Mouse (Mus musculus) limb, embryonic 10.5 days (tissue): Measurements from ENCODE around the gene Noxa1. TPM values are rescaled to one million over a fixed set of nuclear protein-coding genes. Genes with fewer than 3 reads are reported as not detected.

Experiments
- DNase-seq: peaks from one replicate; pipeline ENCODE4 v3.0.0-alpha.2; 2017; ENCODE audit warnings: low spot score
- H3K27ac ChIP-seq: fragments of 300-500 bp; sonication (generic); 2 replicates; pipeline ENCODE4 v1.5.1; 2016; ENCODE audit warnings: mild to moderate bottlenecking
- H3K27me3 ChIP-seq: fragments of 300-500 bp; sonication (generic); 2 replicates; pipeline ENCODE4 v1.6.1; 2016; ENCODE audit warnings: low read depth, mild to moderate bottlenecking; ENCODE audit not compliant: poor library complexity, severe bottlenecking
- H3K36me3 ChIP-seq: fragments of 300-500 bp; sonication (generic); 2 replicates; pipeline ENCODE4 v1.6.1; 2016; ENCODE audit warnings: mild to moderate bottlenecking, moderate library complexity
- H3K4me1 ChIP-seq: fragments of 300-500 bp; sonication (generic); 2 replicates; pipeline ENCODE4 v1.6.1; 2016
- H3K4me3 ChIP-seq: fragments of 300-500 bp; sonication (generic); 2 replicates; pipeline ENCODE4 v1.5.1; 2016; ENCODE audit warnings: mild to moderate bottlenecking, moderate library complexity
- H3K9me3 ChIP-seq: fragments of 300-500 bp; sonication (generic); replicated peaks from 2 replicates; pipeline ENCODE4 v1.6.1; 2016; ENCODE audit warnings: mild to moderate bottlenecking
- WGBS: fragments of 180-500 bp; shearing (Covaris S2); methylation state at CpG from one replicate; pipeline ENCODE4 v1.1.7; 2016; 5-methylcytosine and 5-hydroxymethylcytosine counted together
- polyA plus RNA-seq: library from polyadenylated mRNA; unstranded; fragments of >200 nt; fragmentation: Nextera tagmentation; extraction: Ambion mirVana; gene quantifications from 2 replicates; pipeline ENCODE4 v1.2.1, GENCODE M21; 2016

The Noxa1 gene
- polyA plus RNA-seq, 1 experiment from 2014 or later, result 0.15 TPM

- Histone ChIP-seq H3K27me3 (no peaks in the 10 kb centered on the region), H3K36me3 (no peaks in the 10 kb centered on the region), H3K4me3 (no peak overlapping the region), H3K4me1 (peaks cover 11% of the 10 kb centered on the region), H3K9me3 (no peaks in the 10 kb centered on the region), H3K27ac (no peak overlapping the region)
- no peak for DNase-seq
- 69% methylated on average over 2 of the region's 2 CpGs for WGBS
Observed at GRCm38 (mm10) chr2:25115442-25115841, 20.5 kb upstream of the Noxa1 start.

GRCm38 (mm10) chr2:25114308-25114707 is 19.4 kb upstream of the Noxa1 start:
- Histone ChIP-seq H3K9me3 (no peaks in the 10 kb centered on the region), H3K4me3 (no peak overlapping the region), H3K36me3 (no peaks in the 10 kb centered on the region), H3K4me1 (peaks cover 11% of the 10 kb centered on the region), H3K27me3 (no peaks in the 10 kb centered on the region), H3K27ac (no peak overlapping the region)
- 84% methylated on average over 2 of the region's 2 CpGs for WGBS
- no peak for DNase-seq

GRCm38 (mm10) chr2:25111184-25111791 is 16.3 kb upstream of the Noxa1 start:
- Histone ChIP-seq H3K27ac (no peak overlapping the region), H3K36me3 (no peaks in the 10 kb centered on the region), H3K9me3 (no peaks in the 10 kb centered on the region; the same call in 1 of the 2 replicates), H3K27me3 (no peaks in the 10 kb centered on the region), H3K4me1 (peaks cover 11% of the 10 kb centered on the region), H3K4me3 (no peak overlapping the region)
- DNase-seq, result no peak
- 83% methylated on average over 9 of the region's 9 CpGs for WGBS

DNA sequence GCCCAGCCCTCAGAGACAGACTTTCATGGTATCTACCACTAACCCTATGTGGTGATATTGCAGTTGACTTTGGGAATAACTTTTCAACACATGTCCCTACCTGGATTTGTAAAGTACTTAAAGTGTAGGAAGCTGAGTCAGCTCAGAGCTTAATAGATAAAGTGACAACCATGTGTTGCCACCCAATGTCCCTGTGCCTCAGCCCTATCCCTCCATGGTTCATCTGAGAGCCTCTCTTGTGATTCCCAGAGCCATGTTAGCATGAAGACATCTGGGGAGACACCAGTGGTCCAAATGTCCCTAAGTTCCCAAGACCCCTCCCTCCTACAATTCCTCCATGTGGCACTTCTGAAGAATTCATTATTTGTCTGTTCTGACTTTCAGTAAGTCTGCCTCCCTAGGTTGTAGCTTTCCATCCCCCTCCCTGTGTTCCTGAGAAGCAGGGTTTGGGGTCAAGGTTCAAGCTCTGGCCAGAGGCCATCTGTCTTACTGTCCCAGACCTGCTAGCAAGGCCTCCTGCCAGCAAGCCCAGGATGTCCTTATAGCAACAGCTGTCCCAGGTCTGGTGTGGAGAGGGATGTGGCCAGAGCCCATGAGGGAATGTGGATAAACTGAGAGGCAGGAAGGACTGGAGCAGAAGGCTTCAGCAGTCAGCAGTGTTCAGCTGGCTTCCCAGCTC is 15.7 kb upstream of the Noxa1 start:
- no peaks in the 10 kb centered on the region; the same call in 1 of the 2 replicates for H3K9me3 ChIP-seq
- no peak overlapping the region for H3K27ac ChIP-seq
- no peaks in the 10 kb centered on the region for H3K27me3 ChIP-seq
- H3K36me3 ChIP-seq, result no peaks in the 10 kb centered on the region
- H3K4me1 ChIP-seq, result peaks cover 9% of the 10 kb centered on the region
- no peak overlapping the region for H3K4me3 ChIP-seq
- no peak for DNase-seq

- Histone ChIP-seq H3K4me1 (peaks cover 5% of the 10 kb centered on the region), H3K27me3 (no peaks in the 10 kb centered on the region), H3K27ac (no peak overlapping the region), H3K9me3 (no peaks in the 10 kb centered on the region; the same call in 1 of the 2 replicates), H3K4me3 (no peak overlapping the region), H3K36me3 (no peaks in the 10 kb centered on the region)
- no peak for DNase-seq
Observed at GRCm38 (mm10) chr2:25109487-25109886, 14.5 kb upstream of the Noxa1 start.

DNA sequence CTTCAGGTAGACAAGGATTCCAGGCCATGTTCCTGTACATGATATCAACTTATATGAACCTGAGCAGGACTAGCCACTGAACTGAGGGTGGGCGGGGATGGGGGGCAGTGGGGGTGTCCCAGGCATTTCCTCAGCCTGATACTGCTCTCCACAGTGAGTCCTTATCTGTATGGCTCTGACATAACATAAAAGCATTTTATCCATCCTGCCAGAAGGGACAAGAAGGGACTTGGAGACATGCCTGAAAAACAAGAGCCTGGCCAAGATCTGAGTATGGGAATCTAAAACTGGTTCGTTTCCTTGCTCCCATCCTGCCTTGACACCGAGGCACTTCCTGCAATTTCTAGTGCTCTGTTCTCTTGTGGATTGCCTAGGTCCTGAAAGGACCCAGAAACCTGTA is 11.1 kb upstream of the Noxa1 start:
- 75% methylated on average over 3 of the region's 3 CpGs for WGBS
- Histone ChIP-seq H3K27ac (no peak overlapping the region), H3K9me3 (no peaks in the 10 kb centered on the region; the same call in 1 of the 2 replicates), H3K27me3 (no peaks in the 10 kb centered on the region), H3K36me3 (no peaks in the 10 kb centered on the region), H3K4me3 (no peak overlapping the region), H3K4me1 (peaks cover 5% of the 10 kb centered on the region)
- DNase-seq, result no peak

- 94% methylated on average over 2 of the region's 2 CpGs for WGBS
- H3K4me3 ChIP-seq, result no peak overlapping the region
Observed at GRCm38 (mm10) chr2:25104122-25104521, 9.2 kb upstream of the Noxa1 start.

DNA sequence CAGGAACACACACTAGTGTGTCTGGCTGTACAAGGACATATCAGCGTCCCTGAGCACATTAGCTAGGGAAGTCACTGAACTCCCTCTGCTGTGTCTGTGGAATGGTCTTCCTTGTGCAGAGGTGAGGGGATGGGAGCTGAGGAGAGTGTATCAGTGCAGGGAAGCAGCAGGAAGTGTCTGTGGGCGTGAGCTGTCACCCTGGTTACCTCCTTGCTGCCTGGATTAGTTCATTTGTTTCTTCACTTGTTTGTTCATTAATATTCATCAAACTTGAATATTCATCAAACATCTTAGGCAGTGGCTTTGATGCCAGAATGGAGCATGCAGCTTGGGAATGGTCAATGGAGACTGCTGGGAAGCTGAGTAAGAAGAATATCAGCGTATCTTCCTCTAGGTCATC is 4.8 kb upstream of the Noxa1 start:
- DNase-seq, result no peak
- WGBS, result 83% methylated on average over 3 of the region's 3 CpGs
- Histone ChIP-seq H3K27me3 (peaks cover 11% of the 10 kb centered on the region), H3K36me3 (no peaks in the 10 kb centered on the region), H3K4me3 (no peak overlapping the region), H3K4me1 (peaks cover 10% of the 10 kb centered on the region), H3K9me3 (no peaks in the 10 kb centered on the region), H3K27ac (no peak overlapping the region)

More at GRCm38 (mm10) chr2:25104122-25104521, 9.2 kb upstream of the Noxa1 start:
- DNase-seq, result no peak
- Histone ChIP-seq H3K27ac (no peak overlapping the region), H3K4me1 (no peaks in the 10 kb centered on the region), H3K27me3 (no peaks in the 10 kb centered on the region), H3K9me3 (no peaks in the 10 kb centered on the region; the same call in 1 of the 2 replicates), H3K36me3 (no peaks in the 10 kb centered on the region)

DNA sequence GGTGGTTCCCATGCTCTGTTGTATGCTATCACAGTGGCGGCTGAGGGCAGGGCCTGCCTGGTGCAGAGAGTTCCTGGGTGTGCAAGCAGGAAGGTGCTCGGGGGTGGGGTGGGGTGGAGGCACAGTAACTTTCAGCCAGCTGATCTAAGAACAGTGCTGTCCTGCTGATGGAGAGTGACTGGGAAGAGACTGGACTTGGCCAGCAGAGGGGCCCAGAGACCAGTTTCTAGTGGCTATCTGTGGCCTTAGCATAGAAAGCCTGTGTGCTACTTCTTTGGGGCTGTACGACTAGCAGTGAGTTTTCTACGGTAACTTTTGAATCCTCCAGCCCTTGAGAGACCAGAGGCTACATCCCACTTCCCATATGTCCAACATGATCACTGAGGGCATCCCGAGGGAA is 4.0 kb upstream of the Noxa1 start:
- DNase-seq, result no peak
- Histone ChIP-seq H3K27ac (no peak overlapping the region), H3K4me3 (no peak overlapping the region), H3K4me1 (peaks cover 11% of the 10 kb centered on the region), H3K36me3 (no peaks in the 10 kb centered on the region), H3K27me3 (peaks cover 18% of the 10 kb centered on the region), H3K9me3 (no peaks in the 10 kb centered on the region)
- WGBS, result 64% methylated on average over 5 of the region's 5 CpGs

GRCm38 (mm10) chr2:25098005-25098615 is 3.2 kb upstream of the Noxa1 start:
- no peak overlapping the region for H3K27ac ChIP-seq
- DNase-seq, result no peak
- 77% methylated on average over 3 of the region's 3 CpGs for WGBS

GRCm38 (mm10) chr2:25094785-25095108 is 202 bp downstream of the Noxa1 start:
- Histone ChIP-seq H3K27me3 (peaks cover 27% of the 10 kb centered on the region), H3K27ac (no peak overlapping the region; the same call in 1 of the 2 replicates), H3K4me1 (peaks cover 11% of the 10 kb centered on the region), H3K36me3 (no peaks in the 10 kb centered on the region), H3K9me3 (no peaks in the 10 kb centered on the region), H3K4me3 (peak overlapping the region; percentile 24)
- no peak for DNase-seq
- WGBS, result 37% methylated on average over 17 of the region's 17 CpGs

More at GRCm38 (mm10) chr2:25098005-25098615, 3.2 kb upstream of the Noxa1 start:
- Histone ChIP-seq H3K27me3 (peaks cover 25% of the 10 kb centered on the region), H3K36me3 (no peaks in the 10 kb centered on the region), H3K4me1 (peaks cover 11% of the 10 kb centered on the region), H3K4me3 (no peak overlapping the region), H3K9me3 (no peaks in the 10 kb centered on the region)

DNA sequence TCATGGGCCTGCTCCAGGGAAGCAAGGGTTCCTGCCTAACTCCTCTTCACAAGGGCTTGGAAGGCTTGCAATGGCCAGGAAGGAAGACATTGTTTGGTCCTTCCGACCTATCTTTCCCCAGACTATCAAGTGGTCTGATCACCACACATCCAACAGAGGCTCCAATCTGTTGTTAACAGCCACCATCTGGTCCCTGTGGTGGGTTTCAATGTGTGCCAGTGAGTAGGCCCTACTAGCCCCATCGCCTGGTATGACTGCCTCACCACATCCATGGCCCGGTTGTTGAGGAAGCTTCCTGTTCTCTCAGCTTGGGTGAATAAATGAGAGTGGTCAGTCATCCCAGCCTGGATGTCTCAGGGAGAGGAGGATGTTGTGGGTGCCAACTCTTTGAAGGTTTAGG is 6.3 kb downstream of the Noxa1 start:
- Histone ChIP-seq H3K4me1 (no peaks in the 10 kb centered on the region), H3K27me3 (peaks cover 6% of the 10 kb centered on the region; the same call in 1 of the 2 replicates), H3K9me3 (no peaks in the 10 kb centered on the region), H3K4me3 (no peak overlapping the region), H3K27ac (no peak overlapping the region), H3K36me3 (no peaks in the 10 kb centered on the region)
- WGBS, result 83% methylated on average over 3 of the region's 3 CpGs
- no peak for DNase-seq

- no peak overlapping the region for H3K4me3 ChIP-seq
- no peaks in the 10 kb centered on the region for H3K4me1 ChIP-seq
- no peak overlapping the region for H3K27ac ChIP-seq
- no peak for DNase-seq
- whole genome bisulfite sequencing, result 97% methylated on average over 2 of the region's 2 CpGs
- 0 out of 2 replicates have a peak, but pooled peaks cover under 1% of the 10 kb centered on the region for H3K27me3 ChIP-seq
- no peaks in the 10 kb centered on the region for H3K9me3 ChIP-seq
- H3K36me3 ChIP-seq, result no peaks in the 10 kb centered on the region
Observed at GRCm38 (mm10) chr2:25087842-25088241, 7.1 kb downstream of the Noxa1 start.
